Mouse (Mus musculus) heart, adult 2 months (tissue): ENCODE data around the gene Rps19. TPM values are rescaled to one million over a fixed set of nuclear protein-coding genes. Genes with fewer than 3 reads are reported as not detected.

Experiments
- DNase-seq, 2 experiments: peaks; one replicate each; pipeline ENCODE4 v3.0.0; 2021
- H3K27ac ChIP-seq: fragments of 200-600 bp; 2 replicates; pipeline ENCODE4 v1.8.1; 2022
- H3K27me3 ChIP-seq: fragments of 200-500 bp; 2 replicates; pipeline ENCODE4 v1.6.1; 2012; ENCODE audit warnings: mild to moderate bottlenecking, low read length, inconsistent platforms, mixed read lengths; ENCODE audit not compliant: control insufficient read depth, insufficient read depth
- H3K36me3 ChIP-seq: fragments of 200-500 bp; 2 replicates; pipeline ENCODE4 v1.6.1; 2012; ENCODE audit warnings: low read length, inconsistent platforms; ENCODE audit not compliant: control insufficient read depth, insufficient read depth
- H3K4me1 ChIP-seq: fragments of 200-500 bp; 2 replicates; pipeline ENCODE4 v1.6.1; 2011; ENCODE audit warnings: low read length; ENCODE audit not compliant: control insufficient read depth, insufficient read depth
- H3K4me3 ChIP-seq: fragments of 200-600 bp; 2 replicates; pipeline ENCODE4 v1.8.1; 2022
- H3K79me2 ChIP-seq: fragments of 200-500 bp; replicated peaks from 2 replicates; pipeline ENCODE4 v1.6.1; 2012; ENCODE audit warnings: mild to moderate bottlenecking, inconsistent platforms, low read length, moderate library complexity, mixed read lengths; ENCODE audit not compliant: control insufficient read depth, insufficient read depth
- H3K9ac ChIP-seq: fragments of 200-500 bp; 2 replicates; pipeline ENCODE4 v1.6.1; 2012; ENCODE audit warnings: low read depth, mild to moderate bottlenecking, control low read depth, inconsistent platforms, low read length, mixed read lengths
- CTCF ChIP-seq: fragments of 200-600 bp; IDR thresholded peaks from 2 replicates; pipeline ENCODE4 v1.8.1; 2022; ENCODE audit warnings: antibody characterized with exemption, mild to moderate bottlenecking, moderate library complexity
- EP300 ChIP-seq: fragments of 200-500 bp; IDR thresholded peaks from 2 replicates; pipeline ENCODE4 v1.6.1; 2011; ENCODE audit warnings: low read depth, low read length, control low read depth; ENCODE audit not compliant: insufficient read depth
- POLR2A ChIP-seq: fragments of 200-500 bp; IDR thresholded peaks from 2 replicates; pipeline ENCODE4 v1.6.1; 2011; ENCODE audit warnings: mild to moderate bottlenecking, low read depth, low read length, control low read depth; ENCODE audit not compliant: insufficient read depth
- WGBS: fragments of 180-500 bp; shearing (Covaris S2); methylation state at CpG from one replicate; pipeline ENCODE4 v1.1.7; 2018; 5-methylcytosine and 5-hydroxymethylcytosine counted together
- intact Hi-C: fragments of 180-260 bp; cut with DNase I; formaldehyde crosslinking; loops from one replicate; pipeline ENCODE4 v1.15.1; 2025
- polyA plus RNA-seq: library from polyadenylated mRNA; depleted of rRNA; stranded (reverse); fragments of >200 nt; gene quantifications from 2 replicates; pipeline ENCODE4 v1.2.3, GENCODE M21; 2012
- total RNA-seq, 2 experiments: library from RNA; stranded (reverse); gene quantifications; 2 replicates each; pipeline ENCODE4 v1.2.3; 2021

The Rps19 gene
- total and polyA plus RNA-seq, 3 experiments = 256 to 584 (median 505) TPM

- intact Hi-C loops = no loop called here
- no peaks in the 10 kb centered on the region for H3K4me1 ChIP-seq
- no peak overlapping the region for H3K27ac ChIP-seq
- H3K9ac ChIP-seq = no peak overlapping the region
- no peaks in the 10 kb centered on the region for H3K27me3 ChIP-seq
- H3K4me3 ChIP-seq = no peak overlapping the region
- 68% methylated on average over 4 of the region's 4 CpGs for WGBS
- DNase-seq = no peak
- H3K36me3 ChIP-seq = no peaks in the 10 kb centered on the region
- TF ChIP-seq CTCF (no peak), EP300 (no peak), POLR2A (no peak)
- no peaks in the 10 kb centered on the region for H3K79me2 ChIP-seq
These were observed 21.3 kb upstream of the Rps19 start for GRCm38 (mm10) chr7:24862853-24863252.

GRCm38 (mm10) chr7:24864156-24864555 is 20.0 kb upstream of the Rps19 start:
- WGBS = 37% methylated on average over 6 of the region's 6 CpGs
- Histone ChIP-seq H3K27me3 (no peaks in the 10 kb centered on the region; the same call in 1 of the 2 replicates), H3K79me2 (no peaks in the 10 kb centered on the region), H3K27ac (no peak overlapping the region), H3K9ac (no peak overlapping the region), H3K4me3 (no peak overlapping the region), H3K4me1 (no peaks in the 10 kb centered on the region), H3K36me3 (no peaks in the 10 kb centered on the region)
- DNase-seq = no peak
- intact Hi-C loops = no loop called here
- TF ChIP-seq EP300 (no peak), CTCF (no peak), POLR2A (no peak)

DNA sequence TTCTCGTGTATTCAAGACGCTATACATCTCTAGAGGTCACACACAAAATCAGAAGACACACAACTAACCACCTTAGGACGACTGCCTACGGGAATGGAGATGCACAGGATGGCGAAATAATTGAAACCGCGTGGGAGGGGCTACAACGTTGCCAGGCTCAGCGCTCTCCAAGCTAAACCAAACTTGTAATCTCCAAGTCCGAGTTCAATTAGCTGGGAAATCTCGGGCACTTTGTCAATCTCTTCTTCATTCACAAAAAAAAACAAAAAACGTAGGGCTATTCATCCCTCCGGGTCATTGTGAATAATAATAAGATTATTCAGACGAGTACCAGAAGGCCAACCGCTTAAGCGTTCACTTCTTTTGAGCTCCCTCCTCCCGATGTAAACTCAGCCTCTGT is 15.1 kb upstream of the Rps19 start:
- no peak for DNase-seq
- H3K27me3 ChIP-seq = peaks cover 4% of the 10 kb centered on the region
- TF ChIP-seq EP300 = no peak
- H3K79me2 ChIP-seq = no peaks in the 10 kb centered on the region
- intact Hi-C loops = no loop called here
- no peak overlapping the region for H3K27ac ChIP-seq
- H3K36me3 ChIP-seq = no peaks in the 10 kb centered on the region
- H3K9ac ChIP-seq = no peak overlapping the region
- H3K4me1 ChIP-seq = no peaks in the 10 kb centered on the region
- WGBS = 65% methylated on average over 17 of the region's 17 CpGs
- H3K4me3 ChIP-seq = no peak overlapping the region

DNA sequence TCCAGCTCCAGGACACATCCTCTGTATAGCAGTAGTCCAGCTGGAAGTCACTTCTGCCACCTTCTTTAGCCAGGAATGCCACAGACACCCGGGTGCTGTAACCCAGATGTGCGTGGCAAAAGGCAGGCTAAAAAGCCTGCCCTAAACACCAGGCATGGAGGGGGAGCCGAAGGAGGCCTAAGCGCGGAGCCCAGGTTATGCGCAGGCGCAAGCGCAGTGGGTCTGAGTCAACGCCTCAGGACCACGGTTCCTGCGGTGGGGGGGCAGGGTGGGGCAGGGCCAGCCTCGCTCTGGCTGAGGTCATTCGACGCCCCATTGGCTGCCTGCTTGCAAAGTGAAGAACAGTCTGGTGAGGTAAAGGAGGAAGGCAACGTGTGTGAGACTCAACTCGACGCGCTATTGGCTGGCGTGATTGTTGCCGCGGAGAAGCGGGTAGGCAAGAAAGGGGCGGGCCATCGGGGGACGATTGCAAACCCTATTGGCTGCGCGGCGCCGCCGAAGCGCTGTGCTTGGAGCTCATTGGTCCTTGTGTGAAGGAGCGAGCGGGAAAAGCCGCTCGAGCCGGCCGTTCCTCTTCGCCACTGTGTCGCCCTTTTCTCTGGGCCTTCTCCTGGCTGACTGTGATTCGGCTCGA is 14.5 kb upstream of the Rps19 start, which contains the start of the genes Lypd4 and Dmrtc2:
Gene Lypd4, minus strand, starts transcription at position 410 of the 634 bp plus-strand sequence.
Gene Dmrtc2, plus strand, starts transcription at position 526 of the 634 bp plus-strand sequence.
- no peak within 1 kb of the TSS for H3K4me3 ChIP-seq
- H3K27me3 ChIP-seq = peaks cover 4% of the 10 kb centered on the region
- no peak within 1 kb of the TSS for H3K9ac ChIP-seq
- H3K27ac ChIP-seq = no peak within 1 kb of the TSS
- H3K79me2 ChIP-seq = no peaks in the 10 kb centered on the region
- no peak for DNase-seq
- H3K36me3 ChIP-seq = no peaks in the 10 kb centered on the region
- WGBS = 47% methylated on average over 41 of the region's 41 CpGs
- H3K4me1 ChIP-seq = no peaks in the 10 kb centered on the region
- intact Hi-C loops = no loop called here
- no peak for TF ChIP-seq POLR2A
- no peak for TF ChIP-seq CTCF
- TF ChIP-seq EP300 = no peak

- Histone ChIP-seq H3K4me3 (no peak overlapping the region), H3K4me1 (no peaks in the 10 kb centered on the region), H3K27me3 (no peaks in the 10 kb centered on the region), H3K27ac (no peak overlapping the region), H3K9ac (no peak overlapping the region), H3K79me2 (no peaks in the 10 kb centered on the region), H3K36me3 (no peaks in the 10 kb centered on the region)
- DNase-seq = no peak
- 63% methylated on average over 3 of the region's 3 CpGs for WGBS
- intact Hi-C loops = no loop called here
- no peak for TF ChIP-seq EP300
- TF ChIP-seq CTCF = no peak
- TF ChIP-seq POLR2A = no peak
These were observed 6.6 kb upstream of the Rps19 start for GRCm38 (mm10) chr7:24877588-24877987.

DNA sequence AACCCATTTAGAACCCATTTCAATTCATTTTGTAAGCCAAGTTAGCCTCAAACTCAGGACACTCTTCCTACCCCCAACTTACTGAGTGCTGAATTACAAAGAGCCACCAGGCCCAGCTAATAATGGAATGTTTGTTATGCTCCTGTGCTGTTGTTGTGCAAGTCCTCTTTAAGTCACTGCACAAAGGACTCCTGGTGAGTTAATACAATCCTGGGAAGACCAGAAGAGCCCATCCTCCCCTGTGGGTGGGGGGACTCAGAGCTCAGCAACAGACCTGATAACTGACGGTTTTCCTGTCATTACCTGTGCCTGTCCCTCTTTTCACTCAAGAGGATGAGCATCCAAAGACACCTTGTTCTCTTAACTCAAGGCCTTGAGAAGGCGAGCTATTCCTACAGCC is 4.6 kb upstream of the Rps19 start:
- no peaks in the 10 kb centered on the region for H3K4me1 ChIP-seq
- H3K9ac ChIP-seq = no peak overlapping the region
- 49% methylated on average over 2 of the region's 2 CpGs for WGBS
- no peak overlapping the region for H3K27ac ChIP-seq
- no peak for DNase-seq
- H3K79me2 ChIP-seq = no peaks in the 10 kb centered on the region
- intact Hi-C loops = loop anchor here (10.0 kb wide), 1 partner anchor 355 kb away; the partner anchor contains the start of gene Gsk3a
- H3K27me3 ChIP-seq = no peaks in the 10 kb centered on the region
- no peaks in the 10 kb centered on the region for H3K36me3 ChIP-seq
- TF ChIP-seq POLR2A (no peak), CTCF (no peak), EP300 (no peak)
- H3K4me3 ChIP-seq = no peak overlapping the region
